Mouse (Mus musculus): ENCODE results near the gene Rhno1. TPM values are rescaled to one million over a fixed set of nuclear protein-coding genes. Genes with fewer than 3 reads are reported as not detected.

Gene Rhno1
- polyA plus RNA-seq (2016; fragmentation: Nextera tagmentation; extraction: Ambion mirVana) = 192 and 194 TPM in 2 replicates

GRCm38 (mm10) chr6:128362381-128363006, at the start of gene Rhno1, which contains the start of gene Foxm1:
Gene Rhno1, minus strand, starts transcription at chr6:128362911.
Gene Foxm1, plus strand, starts transcription at chr6:128362967.
- Histone ChIP-seq H3K36me3 (replicated peaks) (peaks cover 59% of the 10 kb centered on the region), H3K4me1 (peaks cover 50% of the 10 kb centered on the region), H3K27me3 (ENCODE audit: poor library complexity, severe bottlenecking) (no peaks in the 10 kb centered on the region), H3K9me3 (no peaks in the 10 kb centered on the region), H3K4me3 (peak within 1 kb of the TSS; percentile 81), H3K27ac (peak within 1 kb of the TSS; percentile 97)
- peak; percentile 88 for DNase-seq (ENCODE audit: extremely low spot score, low spot score)
- WGBS = under 1% methylated on average over 57 of the region's 76 CpGs

- H3K4me1 ChIP-seq = no peaks in the 10 kb centered on the region
- peak; percentile 76 for DNase-seq (ENCODE audit: extremely low spot score, low spot score)
- H3K27ac ChIP-seq = no peak overlapping the region
- peaks cover 95% of the 10 kb centered on the region for H3K36me3 ChIP-seq (replicated peaks)
- WGBS = 13% methylated on average over 3 of the region's 3 CpGs
- no peaks in the 10 kb centered on the region for H3K9me3 ChIP-seq
- H3K4me3 ChIP-seq = no peak overlapping the region
- no peaks in the 10 kb centered on the region for H3K27me3 ChIP-seq (ENCODE audit: poor library complexity, severe bottlenecking)
These were observed 48.4 kb upstream of the Rhno1 start for GRCm38 (mm10) chr6:128411115-128411514.

GRCm38 (mm10) chr6:128410305-128410704, 47.6 kb upstream of the Rhno1 start:
- no peak for DNase-seq (ENCODE audit: extremely low spot score, low spot score)
- Histone ChIP-seq H3K9me3 (no peaks in the 10 kb centered on the region), H3K4me3 (no peak overlapping the region), H3K27ac (no peak overlapping the region), H3K27me3 (ENCODE audit: poor library complexity, severe bottlenecking) (no peaks in the 10 kb centered on the region), H3K4me1 (no peaks in the 10 kb centered on the region), H3K36me3 (replicated peaks) (peaks cover 93% of the 10 kb centered on the region)
- WGBS = 94% methylated on average over 13 of the region's 13 CpGs

GRCm38 (mm10) chr6:128408544-128409125, 45.9 kb upstream of the Rhno1 start:
- H3K36me3 ChIP-seq (replicated peaks) = peaks cover 80% of the 10 kb centered on the region
- DNase-seq (ENCODE audit: extremely low spot score, low spot score) = no peak
- 88% methylated on average over 7 of the region's 7 CpGs for WGBS

GRCm38 (mm10) chr6:128404708-128405107, 42.0 kb upstream of the Rhno1 start:
- 72% methylated on average over 5 of the region's 5 CpGs for WGBS
- no peak for DNase-seq (ENCODE audit: extremely low spot score, low spot score)
- peaks cover 40% of the 10 kb centered on the region for H3K36me3 ChIP-seq (replicated peaks)

More at GRCm38 (mm10) chr6:128408544-128409125, 45.9 kb upstream of the Rhno1 start:
- Histone ChIP-seq H3K27ac (no peak overlapping the region), H3K9me3 (no peaks in the 10 kb centered on the region), H3K4me3 (no peak overlapping the region), H3K27me3 (ENCODE audit: poor library complexity, severe bottlenecking) (no peaks in the 10 kb centered on the region), H3K4me1 (no peaks in the 10 kb centered on the region)

GRCm38 (mm10) chr6:128399421-128400185, 36.9 kb upstream of the Rhno1 start:
- 60% methylated on average over 21 of the region's 21 CpGs for WGBS

More at GRCm38 (mm10) chr6:128404708-128405107, 42.0 kb upstream of the Rhno1 start:
- no peak overlapping the region for H3K4me3 ChIP-seq
- H3K27ac ChIP-seq = no peak overlapping the region
- no peaks in the 10 kb centered on the region for H3K27me3 ChIP-seq (ENCODE audit: poor library complexity, severe bottlenecking)
- peaks cover 5% of the 10 kb centered on the region for H3K4me1 ChIP-seq
- no peaks in the 10 kb centered on the region for H3K9me3 ChIP-seq

GRCm38 (mm10) chr6:128398996-128399395, 36.3 kb upstream of the Rhno1 start, which contains the start of gene Nrip2:
Gene Nrip2, plus strand, starts transcription at chr6:128399296.
- no peaks in the 10 kb centered on the region for H3K36me3 ChIP-seq (replicated peaks)
- H3K4me1 ChIP-seq = peaks cover 11% of the 10 kb centered on the region
- no peaks in the 10 kb centered on the region for H3K9me3 ChIP-seq
- 0 out of 2 replicates have a peak within 1 kb of the TSS, but pooled peaks have one; percentile 22 for H3K27ac ChIP-seq
- no peaks in the 10 kb centered on the region for H3K27me3 ChIP-seq (ENCODE audit: poor library complexity, severe bottlenecking)
- WGBS = 85% methylated on average over 3 of the region's 3 CpGs
- no peak within 1 kb of the TSS for H3K4me3 ChIP-seq
- DNase-seq (ENCODE audit: extremely low spot score, low spot score) = no peak

More at GRCm38 (mm10) chr6:128399421-128400185, 36.9 kb upstream of the Rhno1 start:
- Histone ChIP-seq H3K27ac (0 out of 2 replicates have a peak overlapping the region, but pooled peaks have one; percentile 22), H3K36me3 (replicated peaks) (no peaks in the 10 kb centered on the region), H3K4me1 (peaks cover 11% of the 10 kb centered on the region), H3K27me3 (ENCODE audit: poor library complexity, severe bottlenecking) (no peaks in the 10 kb centered on the region), H3K9me3 (no peaks in the 10 kb centered on the region), H3K4me3 (no peak overlapping the region)
- DNase-seq (ENCODE audit: extremely low spot score, low spot score) = no peak

- DNase-seq (ENCODE audit: extremely low spot score, low spot score) = no peak
- 80% methylated on average over 7 of the region's 7 CpGs for WGBS
- Histone ChIP-seq H3K27ac (no peak overlapping the region), H3K9me3 (no peaks in the 10 kb centered on the region), H3K4me3 (no peak overlapping the region), H3K27me3 (ENCODE audit: poor library complexity, severe bottlenecking) (no peaks in the 10 kb centered on the region), H3K36me3 (replicated peaks) (no peaks in the 10 kb centered on the region), H3K4me1 (peaks cover 11% of the 10 kb centered on the region)
These were observed 35.0 kb upstream of the Rhno1 start for GRCm38 (mm10) chr6:128397574-128398261.

- no peak for DNase-seq (ENCODE audit: extremely low spot score, low spot score)
- H3K4me3 ChIP-seq = no peak overlapping the region
- WGBS = 65% methylated on average over 1 of the region's 1 CpGs
- H3K9me3 ChIP-seq = no peaks in the 10 kb centered on the region
- no peak overlapping the region for H3K27ac ChIP-seq
- no peaks in the 10 kb centered on the region for H3K36me3 ChIP-seq (replicated peaks)
- H3K27me3 ChIP-seq (ENCODE audit: poor library complexity, severe bottlenecking) = no peaks in the 10 kb centered on the region
- peaks cover 6% of the 10 kb centered on the region for H3K4me1 ChIP-seq
These were observed 28.0 kb upstream of the Rhno1 start for GRCm38 (mm10) chr6:128390683-128391082.

GRCm38 (mm10) chr6:128389185-128389584, 26.5 kb upstream of the Rhno1 start:
- no peak for DNase-seq (ENCODE audit: extremely low spot score, low spot score)
- 86% methylated on average over 1 of the region's 1 CpGs for WGBS
- no peak overlapping the region for H3K4me3 ChIP-seq
- H3K36me3 ChIP-seq (replicated peaks) = no peaks in the 10 kb centered on the region
- H3K27me3 ChIP-seq (ENCODE audit: poor library complexity, severe bottlenecking) = no peaks in the 10 kb centered on the region
- no peak overlapping the region for H3K27ac ChIP-seq
- no peaks in the 10 kb centered on the region for H3K9me3 ChIP-seq
- peaks cover 6% of the 10 kb centered on the region for H3K4me1 ChIP-seq

- no peaks in the 10 kb centered on the region for H3K27me3 ChIP-seq (ENCODE audit: poor library complexity, severe bottlenecking)
- 91% methylated on average over 1 of the region's 1 CpGs for WGBS
- H3K27ac ChIP-seq = no peak overlapping the region
- H3K4me3 ChIP-seq = no peak overlapping the region
- H3K9me3 ChIP-seq = no peaks in the 10 kb centered on the region
- no peaks in the 10 kb centered on the region for H3K36me3 ChIP-seq (replicated peaks)
- DNase-seq (ENCODE audit: extremely low spot score, low spot score) = no peak
- peaks cover 6% of the 10 kb centered on the region for H3K4me1 ChIP-seq
These were observed 22.3 kb upstream of the Rhno1 start for GRCm38 (mm10) chr6:128385026-128385425.

- Histone ChIP-seq H3K36me3 (replicated peaks) (no peaks in the 10 kb centered on the region), H3K4me3 (no peak overlapping the region), H3K4me1 (peaks cover 6% of the 10 kb centered on the region), H3K27ac (no peak overlapping the region), H3K9me3 (no peaks in the 10 kb centered on the region), H3K27me3 (ENCODE audit: poor library complexity, severe bottlenecking) (no peaks in the 10 kb centered on the region)
- 82% methylated on average over 7 of the region's 7 CpGs for WGBS
- no peak for DNase-seq (ENCODE audit: extremely low spot score, low spot score)
These were observed 21.0 kb upstream of the Rhno1 start for GRCm38 (mm10) chr6:128383752-128384151.
